Mouse (Mus musculus) cerebellum, adult 9-10 months (tissue): Measurements from ENCODE around the gene Tac2.
A peak's percentile ranks its signal among the peaks of the same experiment; 100 is the strongest.

Source experiments
- DNase-seq: peaks from one replicate; pipeline ENCODE4 v3.0.0; 2022

Gene Tac2

GRCm38 (mm10) chr10:127728437-127728836 lies 4.2 kb downstream of the Tac2 start:
- no peak for DNase-seq

GRCm38 (mm10) chr10:127730285-127730932 lies 6.1 kb downstream of the Tac2 start:
- no peak for DNase-seq

GRCm38 (mm10) chr10:127730933-127731310 lies 6.6 kb downstream of the Tac2 start:
- no peak for DNase-seq

- no peak for DNase-seq
Measured at GRCm38 (mm10) chr10:127731397-127731796, 7.1 kb downstream of the Tac2 start.

- no peak for DNase-seq
Measured at GRCm38 (mm10) chr10:127734434-127734833, 10.2 kb downstream of the Tac2 start.

GRCm38 (mm10) chr10:127736266-127736665 lies 12.0 kb downstream of the Tac2 start:
- no peak for DNase-seq

- no peak for DNase-seq
Measured at GRCm38 (mm10) chr10:127736916-127737315, 12.6 kb downstream of the Tac2 start.

GRCm38 (mm10) chr10:127737552-127737951 lies 13.3 kb downstream of the Tac2 start:
- DNase-seq, result no peak

- DNase-seq, result peak; percentile 18
Measured at GRCm38 (mm10) chr10:127738151-127738882, 14.0 kb downstream of the Tac2 start.

GRCm38 (mm10) chr10:127739083-127739660 lies 14.9 kb downstream of the Tac2 start, which contains the start of gene Zbtb39:
Gene Zbtb39 (plus strand): TSS chr10:127739538.
- DNase-seq, result peak; percentile 65

GRCm38 (mm10) chr10:127739661-127740161 lies 15.4 kb downstream of the Tac2 start:
- DNase-seq, result no peak

- no peak for DNase-seq
Measured at GRCm38 (mm10) chr10:127744661-127745060, 20.4 kb downstream of the Tac2 start.

GRCm38 (mm10) chr10:127745886-127746285 lies 21.6 kb downstream of the Tac2 start:
- DNase-seq, result no peak

- DNase-seq, result no peak
Measured at GRCm38 (mm10) chr10:127747254-127747653, 23.0 kb downstream of the Tac2 start.

GRCm38 (mm10) chr10:127748847-127749612 lies 24.8 kb downstream of the Tac2 start:
- no peak for DNase-seq

GRCm38 (mm10) chr10:127750136-127750777 lies 26.0 kb downstream of the Tac2 start:
- DNase-seq, result no peak

- DNase-seq, result no peak
Measured at GRCm38 (mm10) chr10:127751548-127751947, 27.3 kb downstream of the Tac2 start, which contains the start of gene Gpr182. Gene Gpr182 (minus strand): TSS chr10:127751732.

GRCm38 (mm10) chr10:127754566-127755166 lies 30.4 kb downstream of the Tac2 start:
- no peak for DNase-seq

- DNase-seq, result no peak
Measured at GRCm38 (mm10) chr10:127755246-127755645, 31.0 kb downstream of the Tac2 start.

GRCm38 (mm10) chr10:127755770-127756468 lies 31.6 kb downstream of the Tac2 start:
- no peak for DNase-seq
